Mouse (Mus musculus) left cerebral cortex, adult 2 months (tissue): ENCODE data around the gene Btnl10. TPM values are rescaled to one million over a fixed set of nuclear protein-coding genes. Genes with fewer than 3 reads are reported as not detected.

ENCODE experiments used
- DNase-seq, 2 experiments: peaks; one replicate each; pipeline ENCODE4 v3.0.0; 2021 to 2022; ENCODE audit warnings: low spot score in 2 of 2, mixed read lengths in 1 of 2; ENCODE audit errors: extremely low spot score in 1 of 2
- H3K27ac ChIP-seq: fragments of 200-600 bp; 2 replicates; pipeline ENCODE4 v1.8.1; 2022
- H3K4me3 ChIP-seq: fragments of 200-600 bp; 2 replicates; pipeline ENCODE4 v1.8.1; 2022
- CTCF ChIP-seq: fragments of 200-600 bp; IDR thresholded peaks from 2 replicates; pipeline ENCODE4 v1.8.1; 2022; ENCODE audit warnings: antibody characterized with exemption, mild to moderate bottlenecking, moderate library complexity
- intact Hi-C: fragments of 180-260 bp; cut with DNase I; formaldehyde crosslinking; loops from one replicate; pipeline ENCODE4 v1.15.1; 2025
- microRNA-seq, 2 experiments: library from miRNA; unstranded; fragments of <30 nt; microRNA quantifications; one replicate each; pipeline ENCODE4 v1.2.0; 2021
- total RNA-seq, 2 experiments: library from RNA; stranded (reverse); gene quantifications; 2 replicates each; pipeline ENCODE4 v1.2.3; 2021

Btnl10 gene
- total RNA-seq, 2 experiments from 2014 or later: not detected

DNA sequence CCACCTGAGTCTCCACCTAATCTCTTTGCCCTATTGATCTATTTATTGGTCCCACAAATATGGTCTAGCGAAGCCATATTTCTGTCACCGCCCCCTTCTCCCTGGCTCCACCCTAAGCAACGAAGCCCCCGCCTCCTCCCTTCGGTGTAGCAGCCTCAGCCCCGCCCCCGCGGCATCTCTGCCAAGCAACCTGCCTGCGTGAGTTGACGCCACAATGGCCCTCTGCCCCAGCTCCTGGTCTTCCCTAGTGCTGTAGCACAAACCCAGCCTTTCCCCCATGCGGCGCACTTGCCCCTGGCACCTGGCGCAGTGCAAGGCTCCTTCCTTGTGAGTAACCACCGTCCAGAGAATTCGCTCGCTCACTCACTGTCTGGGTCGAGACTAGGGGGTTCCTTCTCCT is 45.8 kb downstream of the Btnl10 start:
- no peak for TF ChIP-seq CTCF
- H3K4me3 ChIP-seq: no peak overlapping the region
- intact Hi-C loops: no loop called here
- peak in 1 of 2 experiments; percentile 37 for DNase-seq
- no peak overlapping the region for H3K27ac ChIP-seq

- Histone ChIP-seq H3K4me3 (no peak overlapping the region), H3K27ac (no peak overlapping the region)
- intact Hi-C loops: no loop called here
- no peak for DNase-seq
- no peak for TF ChIP-seq CTCF
Observed at GRCm38 (mm10) chr11:58964216-58964615, 46.5 kb downstream of the Btnl10 start.

GRCm38 (mm10) chr11:58965001-58965760 is 47.5 kb downstream of the Btnl10 start:
- Histone ChIP-seq H3K27ac (no peak overlapping the region), H3K4me3 (no peak overlapping the region)
- TF ChIP-seq CTCF: no peak
- intact Hi-C loops: loop anchor here (5.0 kb wide), 1 partner anchor 332 kb away; no protein-coding TSS in a partner anchor
- no peak for DNase-seq

DNA sequence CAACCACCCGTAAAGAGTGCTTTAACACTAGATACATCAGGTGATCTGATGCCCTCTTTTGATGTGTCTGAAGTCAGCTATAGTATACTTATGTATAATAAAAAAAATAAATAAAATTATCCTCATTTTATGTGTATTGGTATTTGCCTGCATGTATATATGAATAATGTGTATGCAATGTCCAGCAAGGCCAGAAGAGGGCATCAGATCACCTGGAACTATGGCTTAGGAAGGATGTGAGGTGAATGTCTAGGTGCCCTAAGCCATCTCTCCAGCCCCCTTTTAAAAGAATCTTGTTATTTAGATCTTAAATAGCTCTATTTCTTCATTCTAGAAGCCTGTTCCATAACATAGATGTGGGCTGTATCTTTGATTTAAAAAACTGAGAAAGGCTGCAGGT is 49.6 kb downstream of the Btnl10 start:
- intact Hi-C loops: loop anchor here (5.0 kb wide), 1 partner anchor 330 kb away; no protein-coding TSS in a partner anchor
- DNase-seq: no peak
- H3K27ac ChIP-seq: no peak overlapping the region
- peak; percentile 60 for TF ChIP-seq CTCF
- H3K4me3 ChIP-seq: no peak overlapping the region

DNA sequence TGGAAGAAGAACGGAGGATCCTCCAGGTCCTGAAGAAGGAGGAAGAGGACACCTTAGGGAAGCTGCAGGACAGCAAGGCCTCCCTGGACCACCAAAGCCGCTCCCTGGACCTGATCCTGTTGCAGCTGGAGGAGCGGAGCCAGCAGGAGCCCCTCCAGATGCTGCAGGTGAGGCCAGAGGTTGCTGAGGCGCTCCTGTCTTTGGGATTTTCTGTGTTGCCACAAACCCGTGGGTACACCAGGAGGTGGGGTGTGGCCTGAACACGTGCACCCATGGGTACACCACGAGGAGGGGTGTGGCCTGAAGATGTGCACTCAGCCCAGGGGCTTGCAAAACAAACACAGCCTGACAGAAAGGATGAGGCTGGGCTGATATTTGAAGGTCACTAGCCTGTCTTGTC is 50.8 kb downstream of the Btnl10 start:
- Histone ChIP-seq H3K4me3 (no peak overlapping the region), H3K27ac (no peak overlapping the region)
- no peak for TF ChIP-seq CTCF
- DNase-seq: no peak
- intact Hi-C loops: loop anchor here (5.0 kb wide), 1 partner anchor 329 kb away; no protein-coding TSS in a partner anchor

GRCm38 (mm10) chr11:58969027-58969426 is 51.3 kb downstream of the Btnl10 start:
- no peak for DNase-seq
- no peak overlapping the region for H3K4me3 ChIP-seq
- H3K27ac ChIP-seq: no peak overlapping the region
- intact Hi-C loops: loop anchor here (5.0 kb wide), 1 partner anchor 328 kb away; no protein-coding TSS in a partner anchor
- TF ChIP-seq CTCF: no peak

DNA sequence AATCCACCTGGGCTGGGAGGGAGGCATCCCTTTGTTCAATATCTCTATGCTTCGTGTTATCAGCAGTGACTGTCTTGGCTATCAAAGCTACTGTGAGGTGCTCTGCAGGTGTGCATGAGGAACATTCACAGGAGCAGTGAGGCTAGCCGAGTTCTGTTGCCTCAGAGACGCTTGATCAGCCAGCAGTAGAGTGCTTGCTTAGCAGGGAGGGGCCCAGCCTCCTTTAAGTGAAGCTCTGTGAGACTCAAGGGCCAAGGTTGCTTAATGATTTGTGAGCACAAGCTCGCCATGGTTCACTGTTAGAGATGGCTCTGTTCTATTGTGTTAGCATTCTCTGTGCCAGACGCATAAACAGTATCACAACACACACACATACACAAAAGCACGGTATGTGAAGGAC is 52.0 kb downstream of the Btnl10 start:
- no peak for DNase-seq
- Histone ChIP-seq H3K27ac (no peak overlapping the region), H3K4me3 (no peak overlapping the region)
- no peak for TF ChIP-seq CTCF
- intact Hi-C loops: loop anchor here (5.0 kb wide), 2 partner anchors 213 to 328 kb away; partner anchors contain the start of gene Gjc2

- Histone ChIP-seq H3K27ac (no peak overlapping the region), H3K4me3 (no peak overlapping the region)
- TF ChIP-seq CTCF: peak; percentile 10; the same call in 1 of the 2 replicates
- intact Hi-C loops: loop anchor here (5.0 kb wide), 1 partner anchor 211 kb away; the partner anchor contains the start of gene Gjc2
- no peak for DNase-seq
Observed at GRCm38 (mm10) chr11:58970831-58971530, 53.3 kb downstream of the Btnl10 start.

DNA sequence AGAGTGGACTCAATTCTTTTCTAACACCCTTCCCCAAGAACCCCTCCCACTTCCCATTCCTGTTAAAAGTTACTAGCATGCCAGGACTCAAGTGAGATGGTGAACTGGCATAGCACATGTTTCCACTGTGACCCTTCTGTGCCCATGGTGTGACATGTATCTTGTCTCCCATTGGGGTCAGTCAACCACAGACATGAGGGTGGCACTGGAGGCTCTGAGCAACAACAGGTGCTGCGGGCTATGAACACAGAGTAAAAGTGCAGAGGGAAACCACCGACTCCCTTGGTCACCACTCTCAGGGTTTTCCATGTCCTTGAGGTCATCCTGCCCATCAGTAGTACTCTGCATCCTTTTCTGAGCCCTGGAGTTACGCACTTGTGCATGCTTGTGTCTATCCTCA is 54.1 kb downstream of the Btnl10 start:
- intact Hi-C loops: loop anchor here (5.0 kb wide), 1 partner anchor 211 kb away; the partner anchor contains the start of gene Gjc2
- H3K4me3 ChIP-seq: no peak overlapping the region
- H3K27ac ChIP-seq: no peak overlapping the region
- TF ChIP-seq CTCF: no peak
- no peak for DNase-seq

- Histone ChIP-seq H3K4me3 (no peak overlapping the region), H3K27ac (no peak overlapping the region)
- intact Hi-C loops: loop anchor here (5.0 kb wide), 1 partner anchor 208 kb away; the partner anchor contains the start of gene Gjc2
- no peak for TF ChIP-seq CTCF
- no peak for DNase-seq
Observed at GRCm38 (mm10) chr11:58974414-58974813, 56.7 kb downstream of the Btnl10 start.

Small RNA genes lying within 50 kb of the gene (microRNA-seq; reads per million reads assigned to microRNA genes)
- 0 reads per million in 2 experiments for gene Gm44313

Other genes with a start within 250 kb of the Btnl10 start
- not detected for gene Olfr320, start 236.8 kb upstream of the Btnl10 start, total RNA-seq
- gene Olfr319, start 218.7 kb upstream of the Btnl10 start, total RNA-seq: not detected
- not detected for gene Olfr318, start 193.9 kb upstream of the Btnl10 start, total RNA-seq
- under 1 TPM in 1 of 2 experiments, not detected in 1; 0.23 TPM for gene Olfr317, start 178.7 kb upstream of the Btnl10 start, total RNA-seq
- 1 to 10 TPM; 1.2 to 1.4 TPM for gene Olfr316, start 165.2 kb upstream of the Btnl10 start, total RNA-seq
- gene Olfr315, start 144.7 kb upstream of the Btnl10 start, total RNA-seq: not detected
- not detected for gene Olfr314, start 135.0 kb upstream of the Btnl10 start, total RNA-seq
- 1 to 10 TPM; 1.4 to 3.5 TPM for gene Fam183b, start 115.9 kb upstream of the Btnl10 start, total RNA-seq
- not detected for gene Olfr313, start 102.9 kb upstream of the Btnl10 start, total RNA-seq
- gene Olfr312, start 88.7 kb upstream of the Btnl10 start, total RNA-seq: under 1 TPM in 1 of 2 experiments, not detected in 1; 0.09 TPM
- under 1 TPM in 1 of 2 experiments, not detected in 1; 0.26 TPM for gene Olfr311, start 78.7 kb upstream of the Btnl10 start, total RNA-seq
- gene Gm12258, start 70.8 kb upstream of the Btnl10 start, total RNA-seq: 10 to 100 TPM; 17.3 to 20.2 TPM
- 10 to 100 TPM; 10.9 to 11.5 TPM for gene 2810021J22Rik, start 50.7 kb upstream of the Btnl10 start, total RNA-seq
- 1 to 10 TPM; 8.2 to 9.0 TPM for gene Zfp39, start 13.7 kb upstream of the Btnl10 start, total RNA-seq
- gene Rnf187, start 21.0 kb downstream of the Btnl10 start, total RNA-seq: 100 to 1,000 TPM; 445 to 469 TPM
- 10 to 100 TPM; 88.5 to 98.9 TPM for gene Hist3h2ba, start 31.0 kb downstream of the Btnl10 start, total RNA-seq
- gene Hist3h2a, start 36.8 kb downstream of the Btnl10 start, total RNA-seq: 10 to 100 TPM; 55.5 to 59.1 TPM
- 1 to 10 TPM; 4.8 to 4.9 TPM for gene Trim17, start 36.8 kb downstream of the Btnl10 start, total RNA-seq
- 10 to 100 TPM; 25.6 to 26.1 TPM for gene Trim11, start 60.2 kb downstream of the Btnl10 start, total RNA-seq
- gene Obscn, start 218.5 kb downstream of the Btnl10 start, total RNA-seq: 1 to 10 TPM; 1.5 to 1.9 TPM
- gene Iba57, start 245.8 kb downstream of the Btnl10 start, total RNA-seq: 1 to 10 TPM; 7.4 to 7.8 TPM